Mouse (Mus musculus) mature B cell (primary cell): ENCODE measurements around the gene Pgghg.

Experiments
- in situ Hi-C: fragments of 300-500 bp; cut with MboI; formaldehyde crosslinking; loops from 2 replicates; pipeline ENCODE4 v1.14.3; 2019

Pgghg gene

DNA sequence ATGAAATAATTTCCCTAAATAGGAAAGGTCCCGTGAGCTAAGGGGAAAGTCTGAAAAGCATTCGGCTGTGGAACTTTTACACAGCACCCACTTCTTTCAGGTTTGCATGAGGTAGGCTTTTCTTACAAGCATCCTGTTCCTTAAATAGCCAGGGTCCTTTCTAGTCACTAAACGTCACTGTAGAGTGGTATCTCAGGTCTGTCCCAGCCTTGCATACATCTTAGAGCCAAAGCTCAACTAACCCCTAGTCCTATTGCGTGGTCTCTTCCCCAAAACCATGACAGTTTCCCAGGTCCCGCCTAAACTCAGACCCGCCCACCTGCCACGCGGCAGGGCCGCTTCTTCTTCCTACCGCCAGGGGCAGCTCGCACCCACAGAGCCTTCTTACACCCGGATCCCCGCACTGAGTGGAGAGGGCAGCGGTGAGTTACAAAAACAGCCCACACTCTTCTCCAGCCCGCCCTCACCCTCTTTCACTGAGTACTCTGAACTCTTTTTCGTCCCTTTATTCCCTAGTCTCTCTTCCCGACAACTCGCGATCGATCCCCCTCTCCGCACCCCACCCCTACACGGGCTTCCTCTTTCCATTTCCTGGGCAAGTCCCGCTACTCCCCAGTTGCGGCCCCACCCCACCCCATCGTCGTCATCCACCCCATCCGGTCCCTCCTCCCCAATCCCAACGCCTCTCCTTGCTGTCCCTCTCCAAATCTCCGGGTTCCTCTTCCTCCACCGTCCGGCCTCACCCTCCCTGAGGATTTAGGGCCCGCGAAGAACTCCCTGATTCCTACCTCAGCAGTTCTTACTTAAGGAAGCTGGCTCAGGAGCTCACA is at the start of gene Pgghg:
Pgghg (plus strand) TSS at position 170 of the 830 bp plus-strand sequence.
- in situ Hi-C loops: no loop called here

- in situ Hi-C loops: no loop called here
Measured at GRCm38 (mm10) chr7:140894031-140894430, 47.2 kb upstream of the Pgghg start.

GRCm38 (mm10) chr7:140894611-140895010 is 46.6 kb upstream of the Pgghg start:
- in situ Hi-C loops: no loop called here

- in situ Hi-C loops: no loop called here
Measured at GRCm38 (mm10) chr7:140897863-140898262, 43.3 kb upstream of the Pgghg start.

- in situ Hi-C loops: no loop called here
Measured at GRCm38 (mm10) chr7:140899121-140899520, 42.1 kb upstream of the Pgghg start.

DNA sequence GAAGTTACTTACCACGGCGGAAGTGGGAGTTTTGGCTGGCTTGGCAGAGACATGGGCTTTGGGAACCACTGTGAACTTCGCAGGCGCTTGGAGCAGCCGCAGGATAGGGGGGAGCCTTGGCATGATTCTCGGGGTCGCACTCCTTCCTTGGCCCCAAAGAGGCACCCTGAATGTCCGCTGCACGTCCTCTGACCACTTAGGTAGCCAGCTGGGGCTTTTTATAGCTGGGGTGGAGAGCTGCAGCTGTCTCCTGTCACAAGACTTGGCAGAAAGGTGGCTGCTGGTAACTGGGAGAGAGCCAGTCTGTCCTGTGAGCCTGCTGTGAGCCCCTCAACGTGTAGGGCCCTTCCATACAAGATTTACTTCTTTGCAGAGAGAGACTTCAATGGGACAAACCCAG is 41.0 kb upstream of the Pgghg start, which contains the start of gene Cox8b:
Cox8b (minus strand) TSS at position 227 of the 400 bp plus-strand sequence.
- in situ Hi-C loops: loop anchor here (5.0 kb wide), 2 partner anchors 53 to 147 kb away; partner anchors contain the start of genes Odf3 and Scgb1c1

DNA sequence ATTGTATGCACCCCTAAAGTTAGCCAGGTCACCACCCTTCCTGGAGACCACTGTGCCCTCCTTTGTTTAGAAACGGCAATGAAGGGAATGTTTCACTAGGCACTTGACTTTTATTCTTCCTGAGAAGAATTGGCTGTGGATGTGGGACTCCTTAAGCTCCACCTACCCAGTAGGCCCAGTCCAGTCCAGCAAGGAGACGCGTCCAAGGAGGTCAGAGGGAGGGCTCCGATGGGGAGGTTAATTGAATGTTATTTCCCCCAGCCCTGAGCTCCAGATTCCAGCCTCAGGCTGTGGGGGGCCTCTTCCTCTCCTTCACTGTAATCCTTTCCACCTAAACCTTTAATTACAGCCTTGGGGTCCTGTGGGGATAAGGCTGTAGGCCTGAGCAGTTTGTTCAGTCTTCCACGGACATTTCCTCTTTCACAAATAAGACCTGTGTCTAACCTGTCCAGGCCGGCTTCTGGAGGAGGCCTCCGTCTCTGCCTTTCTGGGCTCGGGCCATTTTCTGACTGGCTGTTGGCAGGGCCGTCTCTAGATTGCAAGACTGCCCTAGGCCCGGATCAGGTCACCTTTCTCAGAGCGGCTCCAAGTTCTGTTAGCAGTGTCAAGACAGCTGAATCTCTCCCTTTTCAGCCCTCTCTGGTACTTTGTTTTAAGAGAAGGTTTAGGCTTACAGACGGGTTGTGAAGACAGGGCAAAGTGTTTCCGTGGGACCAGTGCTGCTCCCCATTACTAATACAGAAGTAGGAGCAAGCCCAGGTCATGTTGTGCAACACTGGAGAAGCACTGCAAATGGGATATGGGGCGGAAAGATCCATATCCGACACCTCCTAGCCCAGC is 38.9 kb upstream of the Pgghg start:
- in situ Hi-C loops: loop anchor here (5.0 kb wide), 2 partner anchors 55 to 145 kb away; partner anchors contain the start of genes Odf3 and Scgb1c1

- in situ Hi-C loops: loop anchor here (5.0 kb wide), 2 partner anchors 56 to 144 kb away; partner anchors contain the start of genes Odf3 and Scgb1c1
Measured at GRCm38 (mm10) chr7:140903212-140903611, 38.0 kb upstream of the Pgghg start.

GRCm38 (mm10) chr7:140905642-140906081 is 35.5 kb upstream of the Pgghg start:
- in situ Hi-C loops: no loop called here

- in situ Hi-C loops: no loop called here
Measured at GRCm38 (mm10) chr7:140907131-140907530, 34.1 kb upstream of the Pgghg start.

DNA sequence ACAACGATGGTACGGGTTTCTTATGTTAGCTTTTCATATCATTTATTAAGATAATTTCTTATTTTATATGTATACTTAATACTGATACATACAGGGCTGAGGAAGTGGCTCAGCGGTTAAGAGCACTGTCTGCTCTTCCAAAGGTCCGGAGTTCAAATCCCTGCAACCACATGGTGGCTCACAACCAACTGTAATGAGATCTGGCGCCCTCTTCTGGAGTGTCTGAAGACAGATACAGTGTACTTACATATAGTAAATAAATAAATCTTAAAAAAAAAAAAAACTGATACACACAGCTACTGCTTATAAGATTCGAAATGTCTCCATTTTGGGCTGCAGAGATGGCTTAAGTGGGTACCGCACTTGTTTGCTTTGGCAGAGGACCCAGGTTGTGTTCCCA is 33.5 kb upstream of the Pgghg start:
- in situ Hi-C loops: no loop called here

DNA sequence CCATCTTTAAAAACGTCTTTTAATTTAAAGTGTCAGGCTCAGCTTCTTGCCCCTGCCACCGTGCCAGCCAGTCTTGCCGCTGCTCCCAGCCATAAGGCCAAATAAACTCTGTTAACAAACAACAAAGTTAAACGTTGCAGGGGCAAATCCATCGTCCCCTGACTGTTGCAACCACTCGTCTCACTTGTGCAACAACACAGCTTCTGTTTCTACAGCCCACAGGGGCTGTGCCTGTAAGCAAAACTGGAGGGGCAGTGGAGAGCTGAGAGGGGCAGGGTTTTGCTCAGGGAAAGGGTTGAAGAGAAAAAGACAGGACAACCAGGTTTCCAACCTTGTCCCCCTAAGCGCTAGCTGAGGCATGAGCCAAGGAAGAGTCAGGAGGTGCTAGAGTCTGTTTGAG is 33.0 kb upstream of the Pgghg start:
- in situ Hi-C loops: no loop called here

DNA sequence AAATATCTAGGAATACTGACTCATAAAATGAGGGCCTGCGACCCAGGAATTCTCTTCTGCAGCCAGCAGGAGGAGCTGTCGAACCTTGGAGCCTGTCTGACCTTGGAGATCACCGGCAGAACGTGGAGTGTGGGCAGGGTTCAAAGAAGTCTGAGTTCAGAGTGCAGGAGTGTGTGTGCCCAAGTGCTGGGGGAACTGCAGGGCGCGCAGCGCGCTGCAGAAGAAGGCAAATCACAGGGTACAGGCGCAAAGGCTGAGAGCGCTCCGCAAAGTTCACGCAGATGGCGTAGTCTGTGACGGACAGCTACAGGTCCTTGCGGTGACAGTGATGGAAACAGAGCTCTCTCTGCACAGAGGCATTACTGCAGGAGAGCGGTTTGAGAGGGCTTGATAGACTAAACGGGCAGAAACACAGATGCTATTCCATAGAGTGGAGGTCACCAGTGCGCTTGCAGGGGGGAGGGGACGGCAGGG is 32.5 kb upstream of the Pgghg start:
- in situ Hi-C loops: no loop called here

DNA sequence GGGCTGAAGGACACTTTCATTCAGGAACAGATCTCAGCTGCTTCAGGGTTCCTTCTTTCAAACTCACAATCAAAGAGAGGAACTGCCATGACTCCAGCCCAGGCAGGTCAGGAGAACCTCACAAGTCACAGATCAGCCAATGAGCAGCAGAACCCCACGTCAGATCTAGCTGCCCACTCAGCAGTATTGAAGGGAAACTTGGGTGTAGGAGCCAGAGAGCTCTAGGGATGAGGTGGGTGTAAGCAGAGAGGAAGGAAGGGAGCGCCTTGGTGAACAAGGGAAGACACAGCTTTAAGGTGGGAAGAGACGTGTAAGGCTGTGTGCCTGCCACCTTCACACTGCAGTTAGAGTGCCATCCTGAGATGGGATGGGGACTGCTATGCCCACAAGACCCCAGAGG is 28.9 kb upstream of the Pgghg start:
- in situ Hi-C loops: no loop called here

DNA sequence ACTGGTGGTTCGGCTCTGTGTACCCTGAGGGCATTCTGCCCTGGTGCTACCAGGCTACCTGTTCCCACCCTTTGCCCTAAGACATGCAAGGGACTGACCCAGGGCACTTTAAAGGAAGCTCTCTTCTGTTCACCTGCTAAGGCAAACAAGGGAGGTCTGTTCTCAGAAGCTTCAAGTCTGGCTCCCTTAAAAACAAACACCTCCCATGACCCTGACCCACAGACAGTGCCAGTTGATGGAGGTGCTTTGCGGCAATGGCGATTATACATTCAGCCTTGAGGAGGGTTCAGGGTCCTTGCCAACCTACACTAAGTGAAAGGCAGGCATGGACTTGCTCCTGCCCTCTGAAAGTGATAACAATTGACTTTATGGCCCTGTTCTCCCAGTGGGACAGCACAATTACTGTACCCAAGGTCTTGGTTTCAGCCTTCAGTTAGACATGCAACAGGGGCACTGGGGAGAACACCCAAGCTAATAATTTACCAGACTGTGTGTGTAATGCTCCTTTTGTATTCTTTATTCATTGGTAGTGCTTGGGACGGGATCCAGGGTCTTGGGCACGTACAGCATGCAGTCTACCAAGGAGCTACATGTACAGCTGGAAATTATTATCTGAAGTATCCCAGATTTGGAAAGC is 28.2 kb upstream of the Pgghg start:
- in situ Hi-C loops: no loop called here

DNA sequence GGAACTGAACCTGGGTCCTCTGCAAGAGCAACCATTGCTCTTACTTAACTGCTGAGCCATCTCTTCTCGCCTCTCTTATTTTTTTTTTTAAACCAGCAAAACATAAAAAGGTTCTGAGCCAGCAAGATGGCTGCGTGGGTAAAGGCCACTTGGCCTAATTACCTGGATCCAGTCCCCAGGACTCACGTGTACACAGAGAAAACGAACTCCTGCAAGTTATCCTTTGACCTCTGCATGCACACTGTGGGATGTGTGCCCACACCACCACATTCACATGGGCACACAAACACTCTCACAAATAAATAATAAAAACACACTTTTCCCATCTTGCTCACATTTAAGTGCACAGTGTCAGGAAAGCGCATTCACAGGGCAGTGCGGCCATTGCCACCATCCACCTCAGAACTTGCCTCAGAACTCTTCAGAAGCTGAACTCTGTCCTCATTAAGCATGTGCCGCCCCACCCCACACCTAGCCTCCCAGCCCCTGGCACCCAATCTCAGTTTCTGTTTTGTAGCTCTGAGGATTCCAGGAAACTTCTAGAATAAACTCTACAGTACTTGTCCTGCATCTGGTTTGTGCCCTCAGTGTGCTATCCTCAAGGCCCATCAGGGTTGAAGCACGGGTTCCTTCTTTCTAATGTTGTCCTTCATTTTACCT is 27.0 kb upstream of the Pgghg start:
- in situ Hi-C loops: no loop called here

GRCm38 (mm10) chr7:140919911-140920310 is 21.3 kb upstream of the Pgghg start:
- in situ Hi-C loops: no loop called here

DNA sequence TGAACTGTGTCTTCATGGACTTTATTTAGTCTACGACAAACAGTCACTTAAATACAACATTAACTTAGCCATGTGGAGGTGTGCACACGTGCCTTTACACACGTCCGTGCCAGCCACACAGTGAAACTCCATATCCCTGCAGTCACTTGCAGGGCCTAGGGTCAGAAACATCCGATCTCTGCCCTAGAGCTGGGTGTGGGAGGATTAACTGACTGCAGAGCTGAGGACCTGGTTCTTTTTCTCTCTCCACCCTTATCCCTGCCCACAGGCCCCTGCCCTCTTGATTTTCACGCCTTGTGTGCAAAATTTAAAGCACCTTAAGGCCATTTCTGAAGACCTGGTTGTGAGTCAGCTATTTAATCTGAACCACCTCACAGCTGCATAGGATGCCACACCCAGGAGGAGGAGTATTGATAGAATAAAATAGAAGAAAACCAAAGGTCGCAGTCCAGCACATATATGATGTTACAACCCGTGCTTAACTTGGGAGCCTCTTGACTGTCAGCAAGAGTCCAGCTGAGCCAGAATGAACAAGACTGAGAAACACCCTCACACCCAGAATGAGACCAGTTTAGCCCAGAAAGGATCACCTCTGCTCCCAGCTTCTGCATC is 20.7 kb upstream of the Pgghg start, which contains the start of gene Nlrp6:
Nlrp6 (plus strand) TSS at position 485 of the 612 bp plus-strand sequence.
- in situ Hi-C loops: no loop called here

- in situ Hi-C loops: no loop called here
Measured at GRCm38 (mm10) chr7:140921225-140921975, 19.8 kb upstream of the Pgghg start.
